Mouse (Mus musculus) spleen, postnatal 36 days (tissue): Measurements from ENCODE around the gene Cadps2.

Experiments used
- DNase-seq, 2 experiments: peaks; one replicate each; pipeline ENCODE4 v3.0.0; 2022; ENCODE audit warnings: low spot score in 2 of 2, mixed read lengths in 1 of 2

Cadps2 gene

GRCm38 (mm10) chr6:23762204-23762603 lies 77.0 kb downstream of the Cadps2 start:
- no peak for DNase-seq

DNA sequence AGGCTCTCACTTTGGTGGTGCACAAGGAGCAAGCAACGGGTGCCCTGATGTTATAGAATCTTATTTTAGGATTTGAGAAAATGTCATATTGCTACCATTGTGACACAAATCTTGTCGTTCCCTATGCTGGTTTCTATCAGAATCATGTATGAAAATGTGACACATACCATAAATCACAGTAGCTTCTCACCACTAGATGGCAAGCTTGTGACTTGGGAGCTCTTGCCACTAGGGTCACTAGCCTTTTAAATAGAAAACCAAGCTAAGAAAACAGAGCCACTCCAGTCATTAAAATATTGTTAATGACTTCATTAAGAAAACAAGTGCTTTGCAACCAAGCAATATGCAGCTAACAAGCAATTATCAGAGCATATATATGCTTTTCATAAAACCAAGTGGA lies 81.0 kb downstream of the Cadps2 start:
- no peak for DNase-seq

DNA sequence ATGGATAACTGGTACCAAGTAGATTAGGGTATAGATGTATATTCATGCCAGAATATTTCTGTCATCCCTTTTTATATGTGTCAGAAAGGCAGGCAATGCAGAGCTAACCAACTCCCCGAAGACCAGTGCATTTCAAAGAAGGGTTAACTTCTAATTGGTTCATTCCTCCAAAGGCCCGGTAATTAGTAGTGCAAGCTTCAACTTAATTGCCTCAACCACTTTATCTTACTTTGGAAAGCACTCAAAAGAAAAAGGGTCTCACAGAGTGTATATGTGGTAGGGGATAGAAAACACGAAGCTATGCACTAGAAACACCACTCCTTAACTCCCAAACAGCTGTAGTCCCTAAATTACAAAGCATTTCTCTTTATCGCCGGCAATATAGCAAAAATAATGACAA lies 90.4 kb downstream of the Cadps2 start:
- DNase-seq = no peak

GRCm38 (mm10) chr6:23740010-23740409 lies 99.2 kb downstream of the Cadps2 start:
- DNase-seq = no peak

DNA sequence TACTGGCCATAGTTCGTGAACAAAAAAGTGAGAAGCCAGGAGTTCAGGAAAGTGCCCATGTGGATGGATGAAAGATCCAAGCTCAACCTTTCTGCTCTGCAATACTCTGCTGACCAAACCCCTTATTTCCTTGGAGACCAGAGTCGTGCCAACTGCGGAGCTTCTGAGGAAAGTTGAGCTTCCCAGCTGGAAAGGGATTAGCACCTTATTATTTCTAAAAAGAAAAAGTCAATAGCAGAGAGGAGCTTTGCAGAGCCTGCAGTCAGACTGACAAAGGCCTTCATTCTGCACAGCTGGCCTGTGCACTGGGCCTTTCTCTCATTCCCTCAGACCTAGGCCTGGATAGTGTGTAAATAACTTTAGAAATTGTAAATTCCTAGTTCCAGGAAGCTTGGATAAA lies 106.5 kb downstream of the Cadps2 start:
- no peak for DNase-seq

DNA sequence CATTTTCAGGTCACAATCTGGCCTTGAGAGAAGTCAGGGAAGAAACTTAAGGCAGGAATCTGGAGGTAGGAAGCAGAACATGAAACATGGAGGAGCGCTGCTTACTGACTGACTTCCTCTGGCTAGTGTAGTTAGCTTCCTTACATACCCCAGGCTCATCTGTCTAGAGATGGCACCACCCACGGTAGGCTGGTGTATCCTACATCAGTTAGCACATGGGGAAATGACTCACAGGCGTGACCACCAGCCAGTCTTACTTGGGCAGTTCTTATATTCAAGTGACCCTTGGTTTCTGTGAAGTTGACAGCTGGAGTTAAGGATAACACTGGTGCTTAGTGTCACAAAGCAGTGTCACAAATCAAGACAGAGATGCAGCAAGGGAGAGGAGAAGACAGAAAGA lies 110.6 kb downstream of the Cadps2 start:
- DNase-seq = no peak

GRCm38 (mm10) chr6:23723697-23724096 lies 115.5 kb downstream of the Cadps2 start:
- no peak for DNase-seq

- DNase-seq = no peak
Observed at GRCm38 (mm10) chr6:23720401-23720800, 118.8 kb downstream of the Cadps2 start.

GRCm38 (mm10) chr6:23707506-23707905 lies 131.7 kb downstream of the Cadps2 start:
- DNase-seq = no peak

DNA sequence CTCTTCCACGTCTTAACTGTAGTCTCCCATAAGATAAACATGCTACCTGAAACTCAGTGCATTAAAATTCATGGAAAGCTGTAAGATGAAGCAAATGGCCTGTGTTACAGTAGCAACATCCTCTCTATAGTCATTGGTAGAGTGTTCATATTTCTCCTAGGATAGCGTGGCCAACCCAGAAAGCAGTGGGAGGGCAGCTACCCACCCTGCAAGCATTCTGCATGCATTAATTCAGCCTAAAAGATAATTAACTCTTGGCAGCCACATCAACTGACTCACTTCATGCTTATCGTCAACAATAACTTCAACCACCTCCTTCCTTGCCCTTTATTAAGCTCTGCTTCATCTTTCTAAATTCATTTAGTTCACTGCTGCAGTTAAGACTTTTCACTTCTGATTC lies 138.3 kb downstream of the Cadps2 start:
- DNase-seq = no peak

GRCm38 (mm10) chr6:23678172-23678571 lies 161.0 kb downstream of the Cadps2 start:
- DNase-seq = no peak

DNA sequence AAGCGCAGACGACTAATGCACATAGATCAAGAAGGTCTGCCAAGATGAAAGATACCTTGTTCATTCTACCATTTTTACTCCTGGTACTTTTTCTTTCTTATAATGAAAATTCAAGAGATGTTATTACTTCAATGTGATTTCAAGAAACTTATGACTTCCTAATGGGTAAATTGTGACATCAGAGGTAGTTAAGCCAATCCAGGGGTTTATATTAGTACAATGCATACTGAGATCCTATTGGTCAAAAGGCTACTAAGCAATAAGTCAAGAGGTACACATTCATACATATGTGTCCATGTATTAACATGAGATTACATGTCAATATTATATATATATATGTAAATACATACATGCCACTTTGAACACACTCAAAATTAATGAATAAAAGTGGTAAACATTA lies 184.2 kb downstream of the Cadps2 start, which contains the start of gene Rnf148:
Rnf148 (minus strand) TSS at position 101 of the 400 bp plus-strand sequence.
- DNase-seq = no peak

DNA sequence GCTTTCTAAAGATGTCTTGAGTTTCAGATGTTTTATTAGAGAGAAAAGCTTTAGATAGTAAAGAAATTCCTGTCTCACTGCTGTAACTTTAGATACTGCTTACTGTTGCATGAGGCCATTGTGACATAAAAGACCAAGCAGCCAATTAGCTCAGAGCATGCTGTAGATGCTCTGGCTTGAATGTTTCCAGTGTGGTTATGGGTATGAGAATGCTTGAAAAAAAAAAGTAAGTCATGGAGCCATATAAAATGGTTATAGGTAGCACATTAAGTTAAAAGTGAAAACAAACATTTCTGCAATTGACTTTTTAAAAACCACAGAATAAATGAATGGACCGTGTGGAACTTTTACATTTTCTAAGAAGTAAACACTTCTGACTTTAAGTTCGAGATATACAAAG lies 189.0 kb downstream of the Cadps2 start, which contains the start of gene Rnf133:
Rnf133 (minus strand) TSS at position 101 of the 400 bp plus-strand sequence.
- DNase-seq = no peak

- no peak for DNase-seq
Observed at GRCm38 (mm10) chr6:23648732-23649131, 190.5 kb downstream of the Cadps2 start.

- no peak for DNase-seq
Observed at GRCm38 (mm10) chr6:23647627-23648247, 191.5 kb downstream of the Cadps2 start.

GRCm38 (mm10) chr6:23637081-23637480 lies 202.1 kb downstream of the Cadps2 start:
- DNase-seq = no peak

DNA sequence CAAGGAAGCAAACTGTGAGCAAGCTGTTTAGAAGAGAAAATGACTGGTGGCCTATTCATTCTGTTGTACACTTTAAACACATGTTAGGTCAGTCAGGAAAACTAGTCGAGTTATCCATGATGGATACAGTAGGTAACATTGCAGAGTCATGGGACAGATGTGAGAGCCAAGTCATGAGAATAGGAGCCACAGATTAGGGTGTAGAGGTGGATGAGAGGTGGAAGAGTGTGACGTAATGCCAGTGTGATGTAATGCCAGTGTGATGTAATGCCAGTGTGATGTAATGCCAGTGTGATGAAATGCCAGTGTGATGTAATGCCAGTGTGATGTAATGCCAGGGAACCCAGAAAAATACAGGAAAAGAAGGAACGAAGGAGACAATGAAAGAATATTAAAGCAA lies 204.0 kb downstream of the Cadps2 start:
- DNase-seq = no peak

GRCm38 (mm10) chr6:23634016-23634415 lies 205.2 kb downstream of the Cadps2 start:
- no peak for DNase-seq

- no peak for DNase-seq
Observed at GRCm38 (mm10) chr6:23630465-23630864, 208.8 kb downstream of the Cadps2 start.

- no peak for DNase-seq
Observed at GRCm38 (mm10) chr6:23575102-23575501, 264.1 kb downstream of the Cadps2 start.

DNA sequence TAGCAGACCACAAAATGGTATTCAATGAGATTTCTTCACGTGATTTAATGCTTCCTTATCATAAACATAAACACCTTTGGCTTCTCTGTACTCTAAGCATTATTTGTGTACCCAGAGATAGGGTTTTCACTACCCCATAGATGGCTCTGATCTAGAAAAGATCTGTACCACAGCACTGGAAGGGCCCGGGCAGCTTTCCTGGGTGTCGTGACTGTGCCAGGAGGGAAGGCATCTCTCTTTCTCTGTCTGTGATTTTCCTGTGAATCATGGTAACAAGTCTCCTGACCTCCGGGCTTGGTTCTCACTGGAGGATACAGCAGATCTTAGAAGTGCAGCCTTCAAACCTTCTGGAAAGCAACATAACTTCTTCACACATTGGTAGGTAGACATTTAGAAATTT lies 265.5 kb downstream of the Cadps2 start:
- no peak for DNase-seq

DNA sequence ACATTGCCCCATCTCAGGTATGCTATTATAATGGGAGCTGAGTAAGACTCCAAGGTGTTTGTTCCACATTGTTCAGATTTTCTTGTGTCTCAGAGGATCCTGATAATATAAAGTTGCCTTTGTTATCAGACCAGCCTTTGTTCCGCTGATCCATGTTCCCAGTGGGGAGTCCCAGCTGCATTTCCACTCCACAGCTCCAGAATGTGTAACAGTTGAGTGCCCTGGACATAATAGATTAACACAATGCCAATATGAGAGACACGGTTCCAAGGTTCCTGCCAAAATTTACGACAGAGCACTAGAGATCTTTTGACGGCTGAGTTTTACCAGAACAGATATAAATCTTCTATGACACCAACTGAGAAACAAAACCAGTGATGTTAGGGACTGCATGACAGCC lies 266.8 kb downstream of the Cadps2 start:
- DNase-seq = no peak

DNA sequence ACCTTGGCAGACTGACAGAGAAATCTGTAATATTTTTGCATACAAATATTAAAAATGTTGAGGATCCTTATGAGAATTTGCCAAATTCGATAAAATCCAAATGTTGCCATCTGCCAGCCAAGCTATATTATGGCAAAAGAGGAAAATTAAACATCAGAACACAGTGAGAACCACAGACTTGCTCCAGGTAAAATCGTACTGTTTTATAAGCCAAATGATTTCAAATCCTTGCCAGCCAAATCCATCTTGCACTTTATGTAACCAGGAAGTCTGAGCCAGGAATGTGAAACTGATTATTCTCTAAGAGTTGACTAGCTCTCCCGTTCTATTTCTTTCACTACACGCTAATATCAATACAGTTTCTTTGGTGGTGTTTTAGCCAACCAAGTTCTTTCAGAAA lies 269.5 kb downstream of the Cadps2 start:
- no peak for DNase-seq

- no peak for DNase-seq
Observed at GRCm38 (mm10) chr6:23568688-23569087, 270.5 kb downstream of the Cadps2 start.
